Mouse (Mus musculus): Measurements from ENCODE around the gene Wdtc1.

GRCm38 (mm10) chr4:133257230-133257629 lies 96.1 kb downstream of the Wdtc1 start:
- TF ChIP-seq CTCF (IDR thresholded peaks at IDR 0.05; ENCODE audit: low read depth): no peak
- no peak for TF ChIP-seq EP300 (IDR thresholded peaks at IDR 0.05; ENCODE audit: low read depth)

Data from heart, postnatal 0 days (tissue).